Mouse (Mus musculus) E14TG2a.4 (cell line): ENCODE measurements around the gene Ttc41.

Source experiments
- CTCF ChIP-seq: conservative IDR thresholded peaks from 2 replicates; pipeline ENCODE4 v1.5.1; 2014; ENCODE audit warnings: low read length
- NANOG ChIP-seq: IDR thresholded peaks from 2 replicates; pipeline ENCODE4 v1.6.1; 2014; ENCODE audit warnings: borderline replicate concordance, low read length, mixed read lengths
- POU5F1 ChIP-seq: IDR thresholded peaks from 2 replicates; pipeline ENCODE4 v1.6.1; 2014; ENCODE audit warnings: low read length, borderline replicate concordance

DNA sequence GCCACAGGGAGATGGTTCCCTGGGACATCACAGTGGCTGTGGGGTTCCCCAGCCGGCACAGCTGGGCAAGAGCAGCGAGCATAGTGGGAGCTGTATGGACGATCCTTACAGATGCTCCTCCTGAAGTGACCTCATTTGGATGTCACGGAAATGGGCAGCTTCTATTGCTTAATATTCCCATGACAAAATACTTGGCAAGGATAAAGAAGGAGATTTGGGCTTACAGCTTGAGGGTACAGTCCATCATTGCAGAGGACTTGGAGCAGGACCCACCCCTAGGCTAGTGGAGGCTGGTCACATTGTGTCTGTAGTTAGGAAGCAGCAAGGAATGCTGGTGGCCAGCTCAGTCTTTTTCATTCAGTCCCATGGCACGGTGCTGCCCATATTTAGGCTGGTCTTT is 105.0 kb downstream of the Ttc41 start:
- TF ChIP-seq CTCF (no peak), NANOG (no peak), POU5F1 (no peak)
